Mouse (Mus musculus) olfactory bulb, adult 2 months (tissue): ENCODE results near the gene Phykpl. TPM values are rescaled to one million over a fixed set of nuclear protein-coding genes. Genes with fewer than 3 reads are reported as not detected.
"Not testable (repeated sequence)": the region's sequence is repeated elsewhere in the genome, so short reads cannot be mapped to it uniquely, and the experiment has no call there.

Experiments
- H3K27ac ChIP-seq: fragments of 200-500 bp; 2 replicates; pipeline ENCODE4 v1.5.1; 2012; ENCODE audit warnings: low read depth, low read length; ENCODE audit not compliant: insufficient read depth
- H3K4me1 ChIP-seq: fragments of 200-500 bp; 2 replicates; pipeline ENCODE4 v1.6.1; 2012; ENCODE audit warnings: low read length; ENCODE audit not compliant: control insufficient read depth, insufficient read depth
- H3K4me3 ChIP-seq: fragments of 200-500 bp; 2 replicates; pipeline ENCODE4 v1.5.1; 2012; ENCODE audit warnings: mild to moderate bottlenecking, low read depth, low read length, moderate library complexity; ENCODE audit not compliant: insufficient read depth
- CTCF ChIP-seq: fragments of 200-500 bp; IDR thresholded peaks from 2 replicates; pipeline ENCODE4 v1.5.1; 2012; ENCODE audit warnings: low read depth, mild to moderate bottlenecking, low read length, moderate library complexity; ENCODE audit not compliant: insufficient read depth
- POLR2A ChIP-seq: fragments of 200-500 bp; IDR thresholded peaks from 2 replicates; pipeline ENCODE4 v1.6.1; 2012; ENCODE audit warnings: mild to moderate bottlenecking, low read depth, low read length, moderate library complexity; ENCODE audit not compliant: insufficient read depth
- WGBS: fragments of 180-500 bp; shearing (Covaris S2); methylation state at CpG from one replicate; pipeline ENCODE4 v1.1.7; 2018; 5-methylcytosine and 5-hydroxymethylcytosine counted together
- polyA plus RNA-seq: library from polyadenylated mRNA; stranded (reverse); fragments of >200 nt; gene quantifications from 2 replicates; pipeline ENCODE4 v1.2.4, GENCODE M21; 2012; ENCODE audit warnings: low replicate concordance; ENCODE audit not compliant: missing spikeins, insufficient read depth, insufficient read length

Gene Phykpl
- polyA plus RNA-seq, 1 experiment: not detected

DNA sequence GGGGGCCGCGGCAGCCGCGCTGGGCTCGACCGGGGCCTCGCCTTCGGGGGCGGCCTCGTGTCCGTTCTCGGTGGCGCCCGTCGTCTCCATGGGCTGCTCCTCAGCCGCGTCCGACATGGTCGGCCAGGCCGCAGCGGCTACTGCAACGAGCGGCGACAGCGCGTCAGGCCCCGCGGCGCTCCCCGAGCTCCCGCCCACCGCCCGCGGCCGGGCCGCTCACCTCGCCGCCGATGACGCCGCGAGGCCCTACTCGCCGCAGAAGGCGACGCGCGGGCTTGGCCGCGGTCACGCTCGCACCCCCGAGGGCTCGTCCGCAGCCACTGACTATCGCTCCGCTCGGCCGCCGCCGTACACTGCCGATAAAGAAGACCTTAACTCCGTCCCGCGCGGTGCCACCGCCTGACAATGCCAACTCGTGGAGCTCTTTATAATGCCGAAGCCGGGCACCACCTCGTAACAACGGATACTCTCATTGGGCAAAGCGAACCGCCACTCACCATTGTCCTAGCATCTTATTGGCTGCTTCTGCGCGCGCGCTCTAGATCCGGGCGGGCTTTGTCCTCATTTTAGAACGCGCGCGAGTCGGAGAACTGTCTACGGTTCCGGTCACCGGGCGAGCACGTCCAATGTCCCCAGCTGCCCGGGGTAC is 22.0 kb downstream of the Phykpl start, which contains the start of gene Hnrnpab:
Gene Hnrnpab, minus strand, starts transcription at position 401 of the 649 bp plus-strand sequence.
- no peaks in the 10 kb centered on the region for H3K4me1 ChIP-seq
- peak within 1 kb of the TSS; percentile 84 for H3K4me3 ChIP-seq
- TF ChIP-seq POLR2A (peak; percentile 99), CTCF (peak; percentile 3; the same call in 1 of the 2 replicates)
- whole genome bisulfite sequencing: under 1% methylated on average over 90 of the region's 91 CpGs
- H3K27ac ChIP-seq: peak within 1 kb of the TSS; percentile 71

GRCm38 (mm10) chr11:51607096-51607738 is 22.7 kb downstream of the Phykpl start:
- TF ChIP-seq CTCF (no peak), POLR2A (no peak)
- H3K27ac ChIP-seq: peak overlapping the region; percentile 71
- WGBS: 8% methylated on average over 15 of the region's 15 CpGs

DNA sequence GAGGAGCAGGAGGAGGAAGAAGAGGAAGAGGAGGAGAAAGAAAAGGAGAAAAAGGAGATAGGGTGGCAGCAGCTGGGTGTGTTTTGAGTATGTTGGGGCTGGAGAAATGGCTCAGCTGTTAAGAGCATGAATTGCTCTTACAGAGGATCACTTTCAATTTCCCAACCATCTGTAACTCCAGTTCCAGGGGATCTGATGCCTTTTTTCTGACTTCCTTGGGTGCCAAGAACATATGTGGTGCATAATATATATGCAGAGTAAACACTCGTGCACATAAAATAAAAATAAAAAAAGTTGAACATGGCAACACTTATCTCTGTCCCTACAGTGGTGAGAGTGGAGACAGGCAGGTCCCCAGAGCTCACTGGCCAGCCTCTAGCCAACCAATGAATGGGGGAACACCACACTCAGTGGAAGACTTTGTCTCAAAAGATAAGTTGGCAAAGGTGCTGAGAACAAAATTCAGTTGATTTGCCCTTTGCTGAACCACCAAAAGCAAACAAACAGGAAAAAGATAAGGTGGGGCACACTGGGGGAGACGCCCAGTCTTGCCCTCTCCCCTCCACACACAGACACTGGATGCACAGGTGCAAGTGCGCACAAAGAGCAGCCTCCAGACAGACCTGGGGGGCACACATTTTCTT is 24.8 kb downstream of the Phykpl start:
- Histone ChIP-seq H3K4me3 (no peak overlapping the region), H3K27ac (no peak overlapping the region), H3K4me1 (no peaks in the 10 kb centered on the region)
- 86% methylated on average over 3 of the region's 3 CpGs for WGBS
- TF ChIP-seq CTCF: no peak
- no peak for TF ChIP-seq POLR2A

More at GRCm38 (mm10) chr11:51607096-51607738, 22.7 kb downstream of the Phykpl start:
- Histone ChIP-seq H3K4me1 (no peaks in the 10 kb centered on the region), H3K4me3 (peak overlapping the region; percentile 77)

DNA sequence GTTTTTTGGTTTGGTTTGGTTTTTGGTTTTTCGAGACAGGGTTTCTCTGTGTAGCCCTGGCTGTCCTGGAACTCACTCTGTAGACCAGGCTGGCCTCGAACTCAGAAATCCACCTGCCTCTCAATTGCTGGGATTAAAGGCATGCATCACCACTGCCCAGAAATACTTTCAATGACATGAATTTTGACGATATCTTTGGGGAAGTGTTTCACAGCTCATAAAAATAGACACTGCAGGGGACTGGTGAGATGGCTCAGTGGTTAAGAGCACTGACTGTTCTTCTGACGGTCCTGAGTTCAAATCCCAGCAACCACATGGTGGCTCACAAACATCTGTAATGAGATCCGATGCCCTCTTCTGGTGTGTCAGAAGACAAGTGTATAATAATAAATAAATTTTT is 25.4 kb downstream of the Phykpl start:
- not testable (repeated sequence) for H3K27ac ChIP-seq, H3K4me1 ChIP-seq, H3K4me3 ChIP-seq
- 89% methylated on average over 5 of the region's 5 CpGs for WGBS

DNA sequence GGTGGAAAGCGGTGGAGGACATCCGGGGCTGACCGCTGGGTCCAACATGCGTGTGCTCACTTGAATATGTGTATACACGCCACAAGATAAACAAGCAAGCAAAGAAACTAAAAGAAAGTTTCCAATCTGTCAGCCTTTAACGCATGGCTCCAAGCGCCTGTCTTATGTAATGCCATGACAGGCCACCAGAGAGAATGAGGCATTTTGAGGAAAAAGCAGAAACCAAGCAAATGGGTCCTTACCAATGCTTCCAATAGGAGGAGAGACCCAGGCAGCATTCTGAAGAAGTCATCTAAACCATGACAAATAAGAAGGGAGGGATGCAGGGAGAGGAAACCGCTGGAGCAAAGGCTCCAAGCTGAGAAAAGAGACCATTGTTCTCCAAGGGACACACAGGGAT is 29.7 kb downstream of the Phykpl start:
- 81% methylated on average over 8 of the region's 8 CpGs for WGBS
- Histone ChIP-seq H3K27ac (no peak overlapping the region), H3K4me1 (peaks cover 7% of the 10 kb centered on the region), H3K4me3 (no peak overlapping the region)
- TF ChIP-seq POLR2A (no peak), CTCF (no peak)

DNA sequence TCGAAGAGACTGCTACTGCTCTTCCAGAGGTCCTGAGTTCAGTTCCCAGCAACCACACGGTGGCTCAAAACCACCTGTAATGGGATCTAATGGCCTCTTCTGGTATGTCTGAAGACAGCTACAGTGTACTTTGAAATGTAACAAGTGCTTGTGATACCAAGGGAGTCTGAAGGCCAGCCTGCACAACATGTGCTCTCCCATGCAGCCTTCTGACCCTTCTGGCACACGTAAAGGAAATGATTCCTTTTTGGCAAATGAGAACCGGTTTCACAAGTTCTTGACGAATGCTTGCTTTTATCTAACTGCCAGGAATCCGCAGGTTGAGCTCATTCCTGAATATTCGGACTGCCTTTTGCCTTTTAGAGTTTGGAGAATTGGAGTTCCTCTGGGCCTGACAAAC is 30.6 kb downstream of the Phykpl start:
- 41% methylated on average over 7 of the region's 7 CpGs for WGBS
- TF ChIP-seq CTCF (no peak), POLR2A (no peak)
- peaks cover 8% of the 10 kb centered on the region for H3K4me1 ChIP-seq
- H3K4me3 ChIP-seq: no peak overlapping the region
- no peak overlapping the region for H3K27ac ChIP-seq

- Histone ChIP-seq H3K27ac (0 out of 2 replicates have a peak overlapping the region, but pooled peaks have one; percentile 24), H3K4me1 (peaks cover 8% of the 10 kb centered on the region), H3K4me3 (peak overlapping the region; percentile 38)
- 10% methylated on average over 14 of the region's 14 CpGs for WGBS
- TF ChIP-seq POLR2A (0 out of 2 replicates have a peak, but pooled peaks have one; percentile 19), CTCF (no peak)
Measured at GRCm38 (mm10) chr11:51615601-51616000, 31.0 kb downstream of the Phykpl start.

DNA sequence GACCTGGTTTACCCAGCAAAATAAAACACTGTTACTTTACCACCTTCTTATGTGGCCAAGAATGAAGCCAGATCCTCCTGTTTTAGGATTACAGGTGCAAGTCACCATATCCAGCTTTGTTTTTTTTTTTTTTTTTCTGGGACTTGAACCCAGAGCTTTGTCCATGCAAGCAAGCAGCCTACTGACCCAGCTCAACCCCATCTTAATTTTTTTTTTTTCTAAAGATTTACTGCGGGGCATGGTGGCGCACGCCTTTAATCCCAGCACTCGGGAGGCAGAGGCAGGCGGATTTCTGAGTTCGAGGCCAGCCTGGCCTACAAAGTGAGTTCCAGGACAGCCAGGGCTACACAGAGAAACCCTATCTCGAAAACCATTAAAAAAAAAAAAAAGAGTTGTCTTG is 31.6 kb downstream of the Phykpl start:
- not testable (repeated sequence) for H3K27ac ChIP-seq, H3K4me3 ChIP-seq
- peaks cover 12% of the 10 kb centered on the region for H3K4me1 ChIP-seq
- 92% methylated on average over 7 of the region's 7 CpGs for WGBS

GRCm38 (mm10) chr11:51617693-51618092 is 33.1 kb downstream of the Phykpl start:
- H3K4me3 ChIP-seq: no peak overlapping the region
- no peak overlapping the region for H3K27ac ChIP-seq
- 1% methylated on average over 4 of the region's 4 CpGs for WGBS
- H3K4me1 ChIP-seq: peaks cover 20% of the 10 kb centered on the region
- TF ChIP-seq POLR2A: no peak
- no peak for TF ChIP-seq CTCF
